Mouse (Mus musculus) G1E (cell line): ENCODE results near the gene Pcbp2.

Source experiments
- CTCF ChIP-seq: IDR thresholded peaks from 2 replicates; pipeline ENCODE4 v1.5.1; 2012; ENCODE audit warnings: low read depth, low read length, inconsistent platforms, mixed read lengths
- GATA1 ChIP-seq: IDR thresholded peaks from 2 replicates; pipeline ENCODE4 v1.6.1; 2012; ENCODE audit warnings: borderline replicate concordance, low read length, inconsistent platforms, mixed read lengths
- POLR2AphosphoS5 ChIP-seq: IDR thresholded peaks from 2 replicates; pipeline ENCODE4 v1.6.1; 2012; ENCODE audit warnings: low read depth, low read length, inconsistent platforms; ENCODE audit not compliant: insufficient replicate concordance

DNA sequence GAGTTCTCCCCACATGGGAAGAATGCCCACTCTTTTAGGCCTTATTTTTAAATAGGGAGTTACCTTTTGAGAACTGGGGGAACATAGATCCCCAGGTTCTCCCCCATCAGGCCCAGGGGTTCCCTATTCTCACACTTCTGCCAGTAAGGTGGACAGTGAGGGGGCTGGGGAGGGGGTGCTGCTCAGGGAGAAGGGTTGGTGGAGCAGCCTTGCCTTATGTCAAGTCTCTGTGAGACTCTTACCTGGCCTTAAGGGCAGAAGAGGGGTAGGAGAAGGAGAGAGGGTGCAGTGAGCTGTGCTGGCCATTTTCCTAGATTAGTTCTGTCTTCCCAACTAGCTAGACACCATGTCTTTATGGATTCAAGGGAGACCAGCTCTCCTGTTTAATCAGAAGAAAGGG is 42.1 kb downstream of the Pcbp2 start:
- no peak for TF ChIP-seq CTCF
- TF ChIP-seq GATA1 = no peak
- no peak for TF ChIP-seq POLR2AphosphoS5
